Mouse (Mus musculus): ENCODE data around the gene Suclg2. TPM values are rescaled to one million over a fixed set of nuclear protein-coding genes. Genes with fewer than 3 reads are reported as not detected.

Gene Suclg2
- total and polyA plus RNA-seq, 2 experiments from 2014 or later: 79.5 to 105 TPM

GRCm38 (mm10) chr6:95579792-95580191 lies 138.8 kb downstream of the Suclg2 start:
- H3K4me1 ChIP-seq (ENCODE audit: control insufficient read depth, insufficient read depth): no peaks in the 10 kb centered on the region
- H3K27me3 ChIP-seq (ENCODE audit: control insufficient read depth, insufficient read depth, low read length): no peaks in the 10 kb centered on the region
- 84% methylated on average over 4 of the region's 4 CpGs for WGBS
- no peak overlapping the region for H3K27ac ChIP-seq (ENCODE audit: low read depth)
- H3K9ac ChIP-seq (replicated peaks; ENCODE audit: low read depth, low read length): no peak overlapping the region
- no peak overlapping the region for H3K4me3 ChIP-seq (ENCODE audit: low read depth, low read length)
- H3K36me3 ChIP-seq (replicated peaks; ENCODE audit: control insufficient read depth, insufficient read depth, low read length): no peaks in the 10 kb centered on the region; the same call in 1 of the 2 replicates
- DNase-seq (ENCODE audit: low spot score): no peak
- no peak for TF ChIP-seq CTCF (IDR thresholded peaks at IDR 0.05; ENCODE audit: low read depth)
- no peak for TF ChIP-seq EP300 (IDR thresholded peaks at IDR 0.05; ENCODE audit: low read depth)
- ATAC-seq (ENCODE audit: insufficient read depth, low read depth): no peak
- no peak overlapping the region for H3K4me2 ChIP-seq (ENCODE audit: low read depth, low read length)
- no peaks in the 10 kb centered on the region; the same call in 1 of the 2 replicates for H3K9me3 ChIP-seq (replicated peaks; ENCODE audit: control insufficient read depth, low read length)

GRCm38 (mm10) chr6:95575531-95575930 lies 143.1 kb downstream of the Suclg2 start:
- 63% methylated on average over 4 of the region's 4 CpGs for WGBS
- ATAC-seq (ENCODE audit: insufficient read depth, low read depth) (no peak), DNase-seq (ENCODE audit: low spot score) (no peak)
- H3K4me2 ChIP-seq (ENCODE audit: low read depth, low read length): no peak overlapping the region
- no peaks in the 10 kb centered on the region for H3K9me3 ChIP-seq (replicated peaks; ENCODE audit: control insufficient read depth, low read length)
- no peak overlapping the region for H3K27ac ChIP-seq (ENCODE audit: low read depth)
- TF ChIP-seq EP300 (IDR thresholded peaks at IDR 0.05; ENCODE audit: low read depth) (no peak), CTCF (IDR thresholded peaks at IDR 0.05; ENCODE audit: low read depth) (no peak)
- H3K9ac ChIP-seq (replicated peaks; ENCODE audit: low read depth, low read length): no peak overlapping the region
- H3K27me3 ChIP-seq (ENCODE audit: control insufficient read depth, insufficient read depth, low read length): no peaks in the 10 kb centered on the region
- no peaks in the 10 kb centered on the region for H3K4me1 ChIP-seq (ENCODE audit: control insufficient read depth, insufficient read depth)
- H3K4me3 ChIP-seq (ENCODE audit: low read depth, low read length): no peak overlapping the region
- H3K36me3 ChIP-seq (replicated peaks; ENCODE audit: control insufficient read depth, insufficient read depth, low read length): no peaks in the 10 kb centered on the region; the same call in 1 of the 2 replicates

- no peak overlapping the region for H3K4me3 ChIP-seq (ENCODE audit: low read depth, low read length)
- no peaks in the 10 kb centered on the region for H3K27me3 ChIP-seq (ENCODE audit: control insufficient read depth, insufficient read depth, low read length)
- no peaks in the 10 kb centered on the region; the same call in 1 of the 2 replicates for H3K36me3 ChIP-seq (replicated peaks; ENCODE audit: control insufficient read depth, insufficient read depth, low read length)
- H3K9me3 ChIP-seq (replicated peaks; ENCODE audit: control insufficient read depth, low read length): no peaks in the 10 kb centered on the region
- 67% methylated on average over 3 of the region's 3 CpGs for whole genome bisulfite sequencing
- DNase-seq (ENCODE audit: low spot score): no peak
- no peak overlapping the region for H3K9ac ChIP-seq (replicated peaks; ENCODE audit: low read depth, low read length)
- no peak overlapping the region for H3K4me2 ChIP-seq (ENCODE audit: low read depth, low read length)
- TF ChIP-seq CTCF (IDR thresholded peaks at IDR 0.05; ENCODE audit: low read depth) (no peak), EP300 (IDR thresholded peaks at IDR 0.05; ENCODE audit: low read depth) (no peak)
- ATAC-seq (ENCODE audit: insufficient read depth, low read depth): no peak
- H3K4me1 ChIP-seq (ENCODE audit: control insufficient read depth, insufficient read depth): no peaks in the 10 kb centered on the region
- no peak overlapping the region for H3K27ac ChIP-seq (ENCODE audit: low read depth)
These were observed 143.7 kb downstream of the Suclg2 start for GRCm38 (mm10) chr6:95574867-95575266.

- no peaks in the 10 kb centered on the region; the same call in 1 of the 2 replicates for H3K36me3 ChIP-seq (replicated peaks; ENCODE audit: control insufficient read depth, insufficient read depth, low read length)
These were observed 144.2 kb downstream of the Suclg2 start for GRCm38 (mm10) chr6:95574389-95574788.

GRCm38 (mm10) chr6:95573035-95573759 lies 145.4 kb downstream of the Suclg2 start:
- ATAC-seq (ENCODE audit: insufficient read depth, low read depth) (no peak), DNase-seq (ENCODE audit: low spot score) (no peak)
- H3K4me2 ChIP-seq (ENCODE audit: low read depth, low read length): no peak overlapping the region
- H3K4me3 ChIP-seq (ENCODE audit: low read depth, low read length): no peak overlapping the region
- no peak overlapping the region for H3K27ac ChIP-seq (ENCODE audit: low read depth)
- TF ChIP-seq EP300 (IDR thresholded peaks at IDR 0.05; ENCODE audit: low read depth) (no peak), CTCF (IDR thresholded peaks at IDR 0.05; ENCODE audit: low read depth) (no peak)
- no peaks in the 10 kb centered on the region for H3K4me1 ChIP-seq (ENCODE audit: control insufficient read depth, insufficient read depth)
- H3K9ac ChIP-seq (replicated peaks; ENCODE audit: low read depth, low read length): no peak overlapping the region
- no peaks in the 10 kb centered on the region for H3K9me3 ChIP-seq (replicated peaks; ENCODE audit: control insufficient read depth, low read length)
- H3K27me3 ChIP-seq (ENCODE audit: control insufficient read depth, insufficient read depth, low read length): no peaks in the 10 kb centered on the region
- H3K36me3 ChIP-seq (replicated peaks; ENCODE audit: control insufficient read depth, insufficient read depth, low read length): no peaks in the 10 kb centered on the region
- WGBS: 81% methylated on average over 3 of the region's 3 CpGs

More at GRCm38 (mm10) chr6:95574389-95574788, 144.2 kb downstream of the Suclg2 start:
- Histone ChIP-seq H3K27ac (ENCODE audit: low read depth) (no peak overlapping the region), H3K4me1 (ENCODE audit: control insufficient read depth, insufficient read depth) (no peaks in the 10 kb centered on the region), H3K4me2 (ENCODE audit: low read depth, low read length) (no peak overlapping the region), H3K4me3 (ENCODE audit: low read depth, low read length) (no peak overlapping the region), H3K27me3 (ENCODE audit: control insufficient read depth, insufficient read depth, low read length) (no peaks in the 10 kb centered on the region), H3K9me3 (replicated peaks; ENCODE audit: control insufficient read depth, low read length) (no peaks in the 10 kb centered on the region), H3K9ac (replicated peaks; ENCODE audit: low read depth, low read length) (no peak overlapping the region)
- ATAC-seq (ENCODE audit: insufficient read depth, low read depth) (no peak), DNase-seq (ENCODE audit: low spot score) (no peak)
- 75% methylated on average over 4 of the region's 4 CpGs for WGBS
- TF ChIP-seq CTCF (IDR thresholded peaks at IDR 0.05; ENCODE audit: low read depth): no peak
- TF ChIP-seq EP300 (IDR thresholded peaks at IDR 0.05; ENCODE audit: low read depth): no peak

Data from heart, postnatal 0 days (tissue).